Mouse (Mus musculus) lung, postnatal 0 days (tissue): ENCODE data around the gene Npvf. TPM values are rescaled to one million over a fixed set of nuclear protein-coding genes. Genes with fewer than 3 reads are reported as not detected.
A peak's percentile ranks its signal among the peaks of the same experiment; 100 is the strongest.
"Not testable (repeated sequence)": the region's sequence is repeated elsewhere in the genome, so short reads cannot be mapped to it uniquely, and the experiment has no call there.

Experiments
- ATAC-seq: fragments of 200-750 bp; cut with Nextera tagmentation; 2 replicates; pipeline ENCODE4 v1.8.0; 2017; ENCODE audit warnings: moderate library complexity
- DNase-seq: peaks from one replicate; pipeline ENCODE4 v3.0.0-alpha.2; 2016; ENCODE audit warnings: low spot score
- H3K27ac ChIP-seq: fragments of 300-500 bp; sonication (generic); 2 replicates; pipeline ENCODE4 v1.5.1; 2014; ENCODE audit warnings: antibody characterized with exemption, mild to moderate bottlenecking, low read length, mixed read lengths
- H3K27me3 ChIP-seq: fragments of 300-500 bp; sonication (generic); replicated peaks from 2 replicates; pipeline ENCODE4 v1.6.1; 2014; ENCODE audit warnings: low read length, mixed read lengths; ENCODE audit not compliant: insufficient read depth
- H3K36me3 ChIP-seq: fragments of 300-500 bp; sonication (generic); 2 replicates; pipeline ENCODE4 v1.6.1; 2014; ENCODE audit warnings: low read length, mixed read lengths; ENCODE audit not compliant: insufficient read depth
- H3K4me1 ChIP-seq: fragments of 300-500 bp; sonication (generic); 2 replicates; pipeline ENCODE4 v1.6.1; 2014; ENCODE audit warnings: antibody characterized with exemption, low read depth, low read length, mixed read lengths; ENCODE audit not compliant: insufficient read depth
- H3K4me2 ChIP-seq: fragments of 300-500 bp; sonication (generic); replicated peaks from 2 replicates; pipeline ENCODE4 v1.6.1; 2014; ENCODE audit warnings: low read depth, mild to moderate bottlenecking, low read length, moderate library complexity, mixed read lengths
- H3K4me3 ChIP-seq: fragments of 300-500 bp; sonication (generic); 2 replicates; pipeline ENCODE4 v1.5.1; 2014; ENCODE audit warnings: low read depth, low read length
- H3K9ac ChIP-seq: fragments of 300-500 bp; sonication (generic); replicated peaks from 2 replicates; pipeline ENCODE4 v1.6.1; 2014; ENCODE audit warnings: low read depth, mild to moderate bottlenecking
- H3K9me3 ChIP-seq: fragments of 300-500 bp; sonication (generic); 2 replicates; pipeline ENCODE4 v1.6.1; 2016; ENCODE audit warnings: low read length, mixed read lengths
- CTCF ChIP-seq: IDR thresholded peaks from 2 replicates; pipeline ENCODE4 v1.5.1; 2016; ENCODE audit warnings: antibody characterized with exemption, mild to moderate bottlenecking
- EP300 ChIP-seq: IDR thresholded peaks from 2 replicates; pipeline ENCODE4 v1.6.1; 2016; ENCODE audit warnings: antibody characterized with exemption, mild to moderate bottlenecking, control low read depth
- WGBS: fragments of 180-500 bp; shearing (Covaris S2); extraction: QIAGEN DNeasy Blood & Tissue Kit; methylation state at CpG from one replicate; pipeline ENCODE4 v1.1.7; 2014; 5-methylcytosine and 5-hydroxymethylcytosine counted together
- polyA plus RNA-seq: library from polyadenylated mRNA; unstranded; fragments of >200 nt; fragmentation: Nextera tagmentation; extraction: Ambion mirVana; gene quantifications from 2 replicates; pipeline ENCODE4 v1.2.1, GENCODE M21; 2015

Gene Npvf
- polyA plus RNA-seq, 1 experiment from 2014 or later: not detected

- 44% methylated on average over 3 of the region's 3 CpGs for WGBS
- TF ChIP-seq CTCF (no peak), EP300 (no peak)
- H3K27me3 ChIP-seq: no peaks in the 10 kb centered on the region
- H3K9ac ChIP-seq: no peak overlapping the region
- no peak overlapping the region for H3K27ac ChIP-seq
- H3K9me3 ChIP-seq: no peaks in the 10 kb centered on the region
- ATAC-seq: no peak
- no peak overlapping the region for H3K4me3 ChIP-seq
- H3K4me2 ChIP-seq: no peak overlapping the region
- H3K36me3 ChIP-seq: no peaks in the 10 kb centered on the region
- no peak for DNase-seq
- no peaks in the 10 kb centered on the region for H3K4me1 ChIP-seq
Observed at GRCm38 (mm10) chr6:50644701-50645100, 9.5 kb downstream of the Npvf start.

GRCm38 (mm10) chr6:50641898-50642297, 12.3 kb downstream of the Npvf start:
- no peak for DNase-seq
- Histone ChIP-seq H3K4me1 (no peaks in the 10 kb centered on the region), H3K36me3 (no peaks in the 10 kb centered on the region), H3K4me2 (no peak overlapping the region), H3K4me3 (no peak overlapping the region), H3K9ac (no peak overlapping the region), H3K9me3 (no peaks in the 10 kb centered on the region), H3K27ac (no peak overlapping the region), H3K27me3 (no peaks in the 10 kb centered on the region)
- no peak for ATAC-seq
- 69% methylated on average over 5 of the region's 5 CpGs for WGBS
- TF ChIP-seq EP300 (no peak), CTCF (no peak)

- no peak for ATAC-seq
- H3K36me3 ChIP-seq: no peaks in the 10 kb centered on the region
- no peak overlapping the region for H3K4me3 ChIP-seq
- H3K9ac ChIP-seq: no peak overlapping the region
- no peaks in the 10 kb centered on the region for H3K9me3 ChIP-seq
- no peak overlapping the region for H3K4me2 ChIP-seq
- H3K27ac ChIP-seq: no peak overlapping the region
- no peak for TF ChIP-seq CTCF
- WGBS: 66% methylated on average over 4 of the region's 4 CpGs
- H3K27me3 ChIP-seq: no peaks in the 10 kb centered on the region
- no peaks in the 10 kb centered on the region for H3K4me1 ChIP-seq
- no peak for DNase-seq
Observed at GRCm38 (mm10) chr6:50640377-50640776, 13.9 kb downstream of the Npvf start.

GRCm38 (mm10) chr6:50639656-50640055, 14.6 kb downstream of the Npvf start:
- TF ChIP-seq CTCF: no peak
- no peak for TF ChIP-seq EP300
- ATAC-seq: no peak
- no peak overlapping the region for H3K27ac ChIP-seq

GRCm38 (mm10) chr6:50626170-50626569, 28.1 kb downstream of the Npvf start:
- H3K4me1 ChIP-seq, H3K27ac ChIP-seq, H3K4me2 ChIP-seq, H3K9ac ChIP-seq, H3K36me3 ChIP-seq, DNase-seq, H3K27me3 ChIP-seq, ATAC-seq, H3K4me3 ChIP-seq, H3K9me3 ChIP-seq: not testable (repeated sequence)
- 62% methylated on average over 2 of the region's 2 CpGs for WGBS
- peak; percentile 20; the same call in 1 of the 2 replicates for TF ChIP-seq CTCF

More at GRCm38 (mm10) chr6:50639656-50640055, 14.6 kb downstream of the Npvf start:
- Histone ChIP-seq H3K36me3 (no peaks in the 10 kb centered on the region), H3K4me2 (no peak overlapping the region), H3K9ac (no peak overlapping the region), H3K4me1 (no peaks in the 10 kb centered on the region), H3K27me3 (no peaks in the 10 kb centered on the region), H3K4me3 (no peak overlapping the region), H3K9me3 (no peaks in the 10 kb centered on the region)
- DNase-seq: no peak
- WGBS: 21% methylated on average over 2 of the region's 2 CpGs

- not testable (repeated sequence) for H3K27ac ChIP-seq, ATAC-seq
- 92% methylated on average over 1 of the region's 1 CpGs for WGBS
Observed at GRCm38 (mm10) chr6:50618273-50618672, 36.0 kb downstream of the Npvf start.

GRCm38 (mm10) chr6:50601620-50602019, 52.6 kb downstream of the Npvf start:
- no peak overlapping the region for H3K9ac ChIP-seq
- ATAC-seq: no peak
- no peak overlapping the region for H3K4me3 ChIP-seq
- peak; percentile 66 for DNase-seq
- H3K4me1 ChIP-seq: no peaks in the 10 kb centered on the region
- TF ChIP-seq EP300: no peak
- peak; percentile 89 for TF ChIP-seq CTCF
- no peak overlapping the region for H3K27ac ChIP-seq
- no peaks in the 10 kb centered on the region for H3K36me3 ChIP-seq
- no peak overlapping the region for H3K4me2 ChIP-seq
- 34% methylated on average over 4 of the region's 4 CpGs for WGBS
- H3K27me3 ChIP-seq: no peaks in the 10 kb centered on the region
- no peaks in the 10 kb centered on the region for H3K9me3 ChIP-seq

More at GRCm38 (mm10) chr6:50618273-50618672, 36.0 kb downstream of the Npvf start:
- peak; percentile 46 for TF ChIP-seq CTCF
- H3K9ac ChIP-seq, H3K36me3 ChIP-seq, H3K27me3 ChIP-seq, H3K4me3 ChIP-seq, H3K4me1 ChIP-seq, H3K9me3 ChIP-seq, H3K4me2 ChIP-seq, DNase-seq: not testable (repeated sequence)

Other genes starting within 250 kb of the Npvf start
- 4.7 TPM in 2 replicates for gene Osbpl3, start 198.2 kb downstream of the Npvf start, polyA plus RNA-seq
- gene Cycs, start 87.9 kb downstream of the Npvf start, polyA plus RNA-seq: 37.1 and 39.3 TPM in 2 replicates
- 0.38 and 0.63 TPM in 2 replicates for gene 4921507P07Rik, start 57.8 kb downstream of the Npvf start, polyA plus RNA-seq